Mouse (Mus musculus): ENCODE data around the gene Vax2. TPM values are rescaled to one million over a fixed set of nuclear protein-coding genes. Genes with fewer than 3 reads are reported as not detected.

Vax2 gene
- polyA plus RNA-seq, 1 experiment = not detected

GRCm38 (mm10) chr6:83762880-83763431 is 51.9 kb downstream of the Vax2 start:
- DNase-seq (ENCODE audit: low spot score) = no peak

GRCm38 (mm10) chr6:83766982-83767381 is 55.9 kb downstream of the Vax2 start:
- no peak for DNase-seq (ENCODE audit: low spot score)

GRCm38 (mm10) chr6:83768485-83768884 is 57.4 kb downstream of the Vax2 start:
- DNase-seq (ENCODE audit: low spot score) = no peak

GRCm38 (mm10) chr6:83774126-83774525 is 63.1 kb downstream of the Vax2 start:
- DNase-seq (ENCODE audit: low spot score) = no peak

GRCm38 (mm10) chr6:83774781-83775563 is 63.9 kb downstream of the Vax2 start:
- no peak for DNase-seq (ENCODE audit: low spot score)

- DNase-seq (ENCODE audit: low spot score) = peak; percentile 87
These were observed 64.7 kb downstream of the Vax2 start, which contains the start of gene Tex261 for GRCm38 (mm10) chr6:83775638-83776293. TSS of gene Tex261 (minus strand) at chr6:83775813.

- DNase-seq (ENCODE audit: low spot score) = no peak
These were observed 67.2 kb downstream of the Vax2 start for GRCm38 (mm10) chr6:83778306-83778705.

- no peak for DNase-seq (ENCODE audit: low spot score)
These were observed 68.0 kb downstream of the Vax2 start for GRCm38 (mm10) chr6:83779026-83779425.

GRCm38 (mm10) chr6:83786426-83786825 is 75.4 kb downstream of the Vax2 start:
- no peak for DNase-seq (ENCODE audit: low spot score)

Other genes starting within 250 kb of the Vax2 start
- gene Dguok, start 204.3 kb upstream of the Vax2 start, polyA plus RNA-seq (2012; rRNA removed) = 79.1 and 106 TPM in 2 replicates
- 8,061 and 9,269 TPM in 2 replicates for gene Actg2, start 175.0 kb upstream of the Vax2 start, polyA plus RNA-seq (2012; rRNA removed)
- 27.6 and 28.4 TPM in 2 replicates for gene Stambp, start 138.5 kb upstream of the Vax2 start, polyA plus RNA-seq (2012; rRNA removed)
- gene Clec4f, start 55.1 kb upstream of the Vax2 start, polyA plus RNA-seq (2012; rRNA removed) = not detected in 2 replicates
- gene Cd207, start 33.4 kb upstream of the Vax2 start, polyA plus RNA-seq (2012; rRNA removed) = not detected in 2 replicates
- gene Atp6v1b1, start 31.7 kb downstream of the Vax2 start, polyA plus RNA-seq (2012; rRNA removed) = not detected in 2 replicates
- not detected in 2 replicates for gene Ankrd53, start 51.4 kb downstream of the Vax2 start, polyA plus RNA-seq (2012; rRNA removed)
- 52.7 and 56.9 TPM in 2 replicates for gene Tex261, start 64.5 kb downstream of the Vax2 start, polyA plus RNA-seq (2012; rRNA removed)
- 40.8 and 50.9 TPM in 2 replicates for gene Nagk, start 83.7 kb downstream of the Vax2 start, polyA plus RNA-seq (2012; rRNA removed)
- 22.8 and 23.1 TPM in 2 replicates for gene Paip2b, start 120.5 kb downstream of the Vax2 start, polyA plus RNA-seq (2012; rRNA removed)
- gene Zfp638, start 155.8 kb downstream of the Vax2 start, polyA plus RNA-seq (2012; rRNA removed) = 37.0 and 38.6 TPM in 2 replicates